Mouse (Mus musculus): ENCODE measurements around the gene Kirrel3.

DNA sequence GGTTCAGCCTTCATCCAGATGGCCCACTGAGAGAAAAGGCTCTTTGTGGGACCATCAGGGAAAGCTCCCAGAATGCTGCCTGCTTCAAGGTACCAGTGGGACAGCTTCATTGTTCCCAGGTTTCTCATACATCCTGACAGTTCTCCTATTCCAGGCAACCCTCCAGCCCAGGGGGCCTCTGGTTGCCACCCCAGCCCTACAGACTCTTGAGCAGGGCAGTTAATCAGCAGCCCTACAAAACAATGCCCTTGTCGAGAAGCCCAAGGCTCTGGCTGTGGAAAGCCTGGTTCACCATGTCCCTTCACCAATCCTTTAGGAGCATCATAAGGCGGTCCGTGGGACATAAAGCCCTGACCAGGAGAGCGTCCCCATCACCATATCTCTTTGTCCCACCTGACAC lies 567.0 kb downstream of the Kirrel3 start:
- TF ChIP-seq CTCF (IDR thresholded peaks at IDR 0.05; ENCODE audit: low read depth, low read length) = no peak
- no peak for TF ChIP-seq POLR2A (IDR thresholded peaks at IDR 0.05; ENCODE audit: borderline replicate concordance, low read depth, low read length)
